Mouse (Mus musculus): ENCODE data around the gene Wdr34.
"Not testable (repeated sequence)": the region's sequence is repeated elsewhere in the genome, so short reads cannot be mapped to it uniquely, and the experiment has no call there.

Wdr34 gene

DNA sequence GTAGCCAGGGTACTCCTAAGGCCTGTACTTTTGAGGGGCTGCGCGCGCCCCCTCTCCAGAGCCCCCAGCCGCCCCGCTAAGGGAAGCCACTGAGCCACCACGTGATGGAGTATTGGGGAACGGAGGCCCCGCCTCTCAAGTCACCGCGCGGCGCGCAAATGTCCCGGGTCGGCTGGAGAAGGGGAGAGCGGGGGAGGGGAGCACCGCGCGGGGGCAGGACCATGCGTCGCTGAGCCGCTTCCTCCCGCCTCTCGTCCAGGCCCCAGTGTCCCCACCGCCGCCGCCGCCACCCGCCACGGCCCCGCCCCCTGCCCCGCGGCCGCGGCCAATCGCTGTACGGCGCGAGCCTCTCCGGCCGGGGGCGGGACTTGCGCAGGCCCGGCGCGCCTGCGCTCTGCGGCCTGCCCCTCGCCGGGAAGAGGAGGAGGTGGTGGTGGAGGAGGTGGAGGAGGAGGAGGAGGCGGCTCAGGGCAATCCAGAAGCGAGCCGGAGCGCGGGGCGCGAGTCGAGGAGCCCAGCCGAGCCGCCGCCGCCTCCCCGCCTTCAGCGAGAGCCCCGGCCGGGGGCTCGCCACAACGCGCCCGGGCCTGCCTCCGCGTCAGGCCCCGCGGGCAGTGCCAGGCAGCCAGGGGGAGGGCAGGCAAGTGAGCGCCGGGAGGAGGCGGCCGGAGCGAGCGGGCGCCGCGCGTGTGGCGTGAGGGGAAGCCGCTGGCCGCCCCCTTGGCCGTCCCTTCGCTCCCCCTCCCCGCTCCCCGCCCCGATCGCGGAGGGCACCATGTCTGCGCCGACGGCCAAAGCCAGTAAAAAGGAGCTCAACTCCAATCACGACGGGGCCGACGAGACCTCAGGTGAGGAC is 17.6 kb upstream of the Wdr34 start:
- DNase-seq: peak; percentile 100

DNA sequence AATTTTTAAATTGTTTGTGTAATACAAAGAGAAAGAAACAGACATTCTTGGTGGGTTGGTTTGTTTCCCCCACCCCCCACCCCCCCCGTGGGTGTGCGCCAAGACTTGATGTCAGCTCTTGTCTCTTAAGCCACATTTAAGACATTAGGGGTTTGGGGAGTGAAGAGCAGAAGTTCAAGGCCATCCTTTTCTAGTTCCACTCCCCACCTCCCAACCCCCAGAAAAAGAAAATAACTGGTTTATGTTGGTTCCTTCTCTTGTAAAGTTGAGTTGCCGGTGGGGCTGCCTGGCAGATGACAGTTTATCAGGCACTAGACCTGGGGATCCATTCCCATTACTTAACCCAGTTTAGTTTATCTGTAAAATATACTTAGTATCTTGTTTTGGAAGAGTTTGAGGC is 15.6 kb upstream of the Wdr34 start:
- peak; percentile 89 for DNase-seq

- no peak for DNase-seq
Measured at GRCm38 (mm10) chr2:30063791-30064190, 15.1 kb upstream of the Wdr34 start.

DNA sequence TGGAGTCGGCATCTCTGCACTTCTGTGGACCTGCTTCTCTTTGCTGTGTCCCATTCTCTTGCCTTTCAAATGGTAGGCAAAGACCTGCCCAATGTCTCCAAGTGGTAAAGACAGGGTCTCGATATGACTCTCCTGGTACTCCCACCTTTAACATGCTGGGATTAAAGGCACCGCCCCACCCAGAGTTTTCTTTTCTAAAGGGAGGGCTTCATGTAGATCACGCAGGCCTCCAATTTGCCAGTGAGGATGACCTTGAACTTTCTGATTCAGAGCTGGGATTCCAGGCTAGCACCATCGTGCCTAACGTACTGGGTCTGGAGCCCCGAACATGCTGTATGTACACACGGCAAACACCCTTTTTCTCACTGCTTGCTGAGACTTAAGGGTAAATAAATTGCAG is 14.6 kb upstream of the Wdr34 start:
- peak; percentile 91 for DNase-seq

DNA sequence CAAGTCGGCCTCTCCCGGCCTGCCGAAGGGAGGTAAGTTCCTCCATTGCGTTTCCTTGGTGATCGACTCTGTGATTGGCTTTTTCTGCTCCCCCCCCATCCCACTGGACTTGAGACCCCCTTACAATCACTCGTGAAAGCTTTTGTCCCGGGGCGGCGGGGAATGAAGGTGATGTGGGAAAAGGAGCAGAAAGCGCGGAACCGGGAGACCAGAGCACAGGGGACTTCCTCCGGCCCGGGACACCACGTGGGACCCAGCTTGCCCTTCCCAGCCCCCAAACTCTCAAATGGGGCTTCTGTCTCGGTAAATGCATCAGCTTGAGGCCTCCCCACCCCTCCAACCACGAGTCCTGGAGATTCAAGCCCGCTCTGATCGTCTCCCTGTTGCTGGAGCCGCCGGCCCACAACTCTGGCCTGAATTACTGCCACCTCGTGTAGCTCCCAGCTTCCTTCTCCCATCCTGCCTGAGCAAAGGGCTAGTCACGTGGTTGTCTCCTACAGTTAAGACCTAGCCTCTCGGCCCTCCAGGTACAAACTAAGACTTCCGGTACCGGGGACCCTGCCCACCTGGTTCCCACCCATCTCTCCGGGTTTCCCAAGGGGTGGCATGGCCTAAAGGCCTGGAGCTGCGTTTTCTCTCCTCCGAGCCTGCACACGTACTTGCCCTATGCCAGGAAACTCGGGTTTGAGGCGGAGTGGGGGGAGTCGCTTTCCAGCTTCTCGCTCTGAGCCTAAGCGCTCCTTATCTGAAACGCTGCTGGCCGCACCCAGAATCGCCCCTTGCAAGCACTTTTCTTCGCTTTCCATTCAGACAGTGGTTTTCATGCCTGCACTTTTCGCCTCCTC is 13.8 kb upstream of the Wdr34 start:
- peak; percentile 98 for DNase-seq

GRCm38 (mm10) chr2:30061215-30062166 is 12.8 kb upstream of the Wdr34 start:
- peak; percentile 94 for DNase-seq

DNA sequence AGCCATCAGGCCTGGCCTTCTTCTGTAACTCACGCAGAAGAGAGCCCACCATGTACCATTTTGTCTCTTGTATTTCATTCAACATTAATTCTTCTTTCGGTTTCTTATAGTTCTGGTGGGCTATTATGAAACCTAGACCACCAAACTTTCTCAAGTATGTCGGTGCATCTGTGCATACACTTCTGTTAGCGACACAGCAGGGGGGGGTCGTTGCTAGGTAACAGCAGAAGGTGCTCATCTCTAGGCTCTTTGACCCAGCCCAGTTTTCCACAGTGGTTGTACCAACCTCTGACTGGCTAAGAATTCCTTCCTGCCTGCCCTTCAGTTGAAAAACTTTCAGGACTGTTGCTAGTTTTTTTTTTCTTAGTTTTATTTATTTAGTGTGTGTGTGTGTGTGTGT is 9.7 kb upstream of the Wdr34 start:
- DNase-seq: no peak

- no peak for DNase-seq
Measured at GRCm38 (mm10) chr2:30057223-30057904, 8.7 kb upstream of the Wdr34 start, which contains the start of gene Set. TSS of gene Set (plus strand) at chr2:30057378.

GRCm38 (mm10) chr2:30056736-30057135 is 8.1 kb upstream of the Wdr34 start:
- DNase-seq: no peak

- not testable (repeated sequence) for DNase-seq
Measured at GRCm38 (mm10) chr2:30055310-30055709, 6.6 kb upstream of the Wdr34 start.

GRCm38 (mm10) chr2:30051992-30052761 is 3.5 kb upstream of the Wdr34 start:
- DNase-seq: no peak

- no peak for DNase-seq
Measured at GRCm38 (mm10) chr2:30049831-30050230, 1.1 kb upstream of the Wdr34 start.

- DNase-seq: no peak
Measured at GRCm38 (mm10) chr2:30048101-30048501, 580 bp downstream of the Wdr34 start.

- DNase-seq: peak; percentile 87
Measured at GRCm38 (mm10) chr2:30047127-30047526, 1.6 kb downstream of the Wdr34 start.

GRCm38 (mm10) chr2:30044550-30044949 is 4.1 kb downstream of the Wdr34 start:
- no peak for DNase-seq

DNA sequence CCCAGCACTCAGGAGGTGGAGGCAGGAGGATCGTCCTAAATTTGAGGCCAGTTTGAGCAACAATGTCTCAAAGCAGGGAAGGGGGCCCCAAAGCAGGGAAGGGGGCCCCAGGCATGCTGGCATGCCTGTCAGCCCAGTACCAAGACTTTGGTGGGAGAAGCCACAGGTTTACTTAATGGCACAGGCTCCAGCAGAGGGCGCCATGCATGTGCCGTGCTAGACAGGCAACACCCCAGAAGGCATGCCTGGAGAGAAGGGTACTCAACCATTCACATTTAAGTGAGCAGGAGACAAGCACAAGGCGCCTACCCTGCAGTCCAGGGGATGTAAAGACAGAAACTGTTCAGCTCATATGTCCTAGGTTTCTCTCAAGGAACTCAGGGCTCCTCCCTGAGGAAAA is 6.2 kb downstream of the Wdr34 start:
- peak; percentile 95 for DNase-seq

GRCm38 (mm10) chr2:30039687-30040086 is 9.0 kb downstream of the Wdr34 start:
- DNase-seq: no peak

DNA sequence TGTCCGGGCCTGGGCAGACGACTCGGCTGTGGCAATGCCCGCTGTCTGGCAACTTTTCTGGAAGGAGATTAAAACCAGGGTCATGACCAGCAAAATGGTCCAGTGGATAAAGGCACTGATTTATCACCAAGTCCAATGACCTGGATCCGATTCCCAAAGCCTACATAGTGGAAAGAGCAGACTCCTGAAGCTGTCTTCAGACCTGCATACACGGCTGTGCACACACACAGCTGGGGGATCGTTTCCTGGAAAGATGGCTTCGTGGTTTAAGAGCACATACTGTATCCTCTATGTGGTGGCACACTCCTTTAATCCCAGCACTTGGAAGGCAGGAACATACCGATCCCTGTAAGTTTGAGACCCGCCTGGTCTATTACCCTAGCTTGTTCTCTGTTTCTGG is 10.3 kb downstream of the Wdr34 start:
- DNase-seq: no peak

DNA sequence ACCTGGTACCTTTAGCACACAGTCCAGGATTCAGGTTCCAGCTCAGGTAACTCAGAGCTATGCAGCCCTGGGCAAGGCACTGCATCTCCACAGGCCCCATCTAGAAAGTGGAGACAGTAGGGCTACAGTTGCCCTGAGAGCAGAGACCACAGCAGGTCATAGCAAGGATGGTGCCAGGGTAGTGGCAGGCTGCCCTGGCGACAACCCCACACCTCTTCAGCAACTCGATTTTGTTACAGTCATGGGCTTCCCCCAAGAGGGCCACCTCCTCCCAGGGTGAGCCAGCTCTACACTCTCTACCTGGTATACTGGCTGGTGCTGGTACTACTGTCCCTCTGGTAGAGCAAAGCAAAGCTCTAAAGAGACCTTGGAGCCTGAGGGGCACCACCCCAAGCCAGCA is 10.9 kb downstream of the Wdr34 start:
- no peak for DNase-seq

- DNase-seq: peak; percentile 88
Measured at GRCm38 (mm10) chr2:30032957-30033356, 15.7 kb downstream of the Wdr34 start.

DNA sequence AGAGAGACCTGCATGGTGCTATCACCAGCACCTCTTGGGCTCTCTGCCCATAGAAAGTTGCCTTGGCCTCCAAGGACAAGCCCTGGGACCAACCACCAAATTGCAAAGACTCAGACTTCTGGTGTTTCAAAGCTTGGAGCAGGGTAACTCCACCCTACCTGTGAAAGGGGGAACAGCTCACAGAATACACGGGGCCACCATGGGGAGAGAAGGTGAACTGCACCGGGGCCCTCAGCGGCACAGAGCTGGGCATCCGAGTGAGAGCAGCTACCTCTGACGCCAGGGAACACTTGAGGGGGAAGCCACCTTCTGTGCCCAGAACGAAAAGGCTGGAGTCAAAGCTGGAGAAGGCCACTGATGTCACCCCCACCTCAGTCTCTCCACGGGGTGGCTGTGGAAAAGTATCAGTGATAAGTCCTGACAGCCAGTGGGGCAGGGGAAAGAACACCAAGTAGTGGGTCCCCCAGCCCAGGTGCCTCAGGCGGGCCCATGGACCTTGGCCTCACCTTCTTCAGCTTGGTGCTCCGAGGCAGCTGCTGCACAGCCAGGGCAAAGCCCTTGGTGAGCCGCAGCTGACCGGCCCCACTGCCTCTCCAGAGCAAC is 16.3 kb downstream of the Wdr34 start:
- peak; percentile 90 for DNase-seq
